Mouse (Mus musculus) heart, embryonic 14.5 days (tissue): ENCODE data around the gene Nmbr. TPM values are rescaled to one million over a fixed set of nuclear protein-coding genes. Genes with fewer than 3 reads are reported as not detected.

Source experiments
- ATAC-seq: fragments of 200-750 bp; cut with Nextera tagmentation; 2 replicates; pipeline ENCODE4 v1.8.0; 2017; ENCODE audit warnings: low read depth, moderate TSS enrichment; ENCODE audit not compliant: insufficient number of reproducible peaks, insufficient read depth, low FRiP score
- H3K27ac ChIP-seq, 2 experiments: fragments of 200-500 bp in 1 of 2; fragments of 300-500 bp in 1 of 2; sonication (generic) in 1 of 2; replicated peaks in 1 of 2; 2 replicates each; pipeline ENCODE4 v1.5.1; 2012 to 2014; ENCODE audit warnings: low read depth in 2 of 2, low read length in 2 of 2, control low read depth in 1 of 2, mild to moderate bottlenecking in 1 of 2, mixed read lengths in 1 of 2; ENCODE audit not compliant: control insufficient read depth in 1 of 2, insufficient read depth in 1 of 2
- H3K27me3 ChIP-seq: fragments of 300-500 bp; sonication (generic); 2 replicates; pipeline ENCODE4 v1.6.1; 2014; ENCODE audit warnings: mild to moderate bottlenecking, low read length, control low read depth; ENCODE audit not compliant: control insufficient read depth, insufficient read depth
- H3K36me3 ChIP-seq: fragments of 300-500 bp; sonication (generic); 2 replicates; pipeline ENCODE4 v1.6.1; 2014; ENCODE audit warnings: mild to moderate bottlenecking, control low read depth, low read length, mixed read lengths; ENCODE audit not compliant: control insufficient read depth, insufficient read depth
- H3K4me1 ChIP-seq, 2 experiments: fragments of 200-500 bp in 1 of 2; fragments of 300-500 bp in 1 of 2; sonication (generic) in 1 of 2; 2 replicates each; pipeline ENCODE4 v1.6.1; 2012 to 2014; ENCODE audit warnings: low read length in 2 of 2, control low read depth in 1 of 2, mixed read lengths in 1 of 2; ENCODE audit not compliant: control insufficient read depth in 2 of 2, insufficient read depth in 2 of 2
- H3K4me2 ChIP-seq: fragments of 300-500 bp; sonication (generic); 2 replicates; pipeline ENCODE4 v1.6.1; 2014; ENCODE audit warnings: mild to moderate bottlenecking, low read length
- H3K4me3 ChIP-seq, 2 experiments: fragments of 200-500 bp in 1 of 2; fragments of 300-500 bp in 1 of 2; sonication (generic) in 1 of 2; 2 replicates each; pipeline ENCODE4 v1.5.1; 2012 to 2014; ENCODE audit warnings: low read length in 2 of 2, mild to moderate bottlenecking in 2 of 2, control low read depth in 1 of 2, low read depth in 1 of 2, moderate library complexity in 1 of 2; ENCODE audit not compliant: control insufficient read depth in 1 of 2, insufficient read depth in 1 of 2
- H3K9ac ChIP-seq: fragments of 300-500 bp; sonication (generic); 2 replicates; pipeline ENCODE4 v1.6.1; 2014; ENCODE audit warnings: mild to moderate bottlenecking, low read length
- H3K9me3 ChIP-seq: fragments of 300-500 bp; sonication (generic); 2 replicates; pipeline ENCODE4 v1.6.1; 2016; ENCODE audit warnings: low read length, control low read depth; ENCODE audit not compliant: control insufficient read depth
- WGBS: fragments of 180-500 bp; shearing (Covaris S2); extraction: QIAGEN DNeasy Blood & Tissue Kit; methylation state at CpG from one replicate; pipeline ENCODE4 v1.1.7; 2014; 5-methylcytosine and 5-hydroxymethylcytosine counted together
- polyA plus RNA-seq: library from polyadenylated mRNA; unstranded; fragments of >200 nt; fragmentation: Nextera tagmentation; extraction: Ambion mirVana; gene quantifications from 2 replicates; pipeline ENCODE4 v1.2.1, GENCODE M21; 2014

The Nmbr gene
- polyA plus RNA-seq, 1 experiment from 2014 or later: 0.41 TPM

DNA sequence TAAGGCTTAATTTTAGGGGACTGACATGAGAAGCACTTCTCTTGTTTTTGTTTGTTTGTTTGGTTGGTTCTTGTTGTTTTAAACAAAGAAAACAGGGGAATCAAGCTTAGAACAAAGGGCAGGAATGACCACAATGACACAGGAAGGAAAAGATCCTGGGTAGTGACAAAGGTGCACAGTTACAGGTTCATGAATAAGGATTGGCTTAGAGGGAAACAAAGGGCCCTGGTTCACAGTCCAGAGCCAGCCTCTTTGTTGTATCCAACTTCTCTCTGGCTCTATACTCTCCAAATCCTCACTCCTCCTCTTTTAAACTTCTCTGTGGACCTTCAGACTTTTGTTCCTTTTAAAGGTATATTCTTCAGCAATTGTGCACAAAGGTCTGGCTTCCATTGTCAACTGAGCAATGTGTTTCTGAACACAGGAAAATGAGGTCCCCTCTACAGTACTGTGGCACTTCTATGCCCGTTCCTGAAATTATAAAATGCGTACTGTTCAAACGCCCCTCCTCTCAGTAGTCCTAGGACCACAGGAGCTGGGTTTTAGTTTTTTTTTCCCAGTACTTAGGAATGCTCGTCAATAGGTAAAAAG is 1.5 kb upstream of the Nmbr start:
- Histone ChIP-seq H3K9ac (peak overlapping the region; percentile 88), H3K27ac (no peak overlapping the region), H3K9me3 (no peaks in the 10 kb centered on the region), H3K27me3 (no peaks in the 10 kb centered on the region), H3K4me3 (peak overlapping the region in 1 of 2 experiments; percentile 98; a peak in 2 of 4 replicates), H3K4me2 (peak overlapping the region; percentile 88), H3K36me3 (no peaks in the 10 kb centered on the region), H3K4me1 (peaks cover 0 to 10% of the 10 kb centered on the region in 2 experiments; a peak in 2 of 4 replicates)
- no peak for ATAC-seq
- WGBS: 67% methylated on average over 4 of the region's 4 CpGs

GRCm38 (mm10) chr10:14718114-14718513 is 12.7 kb downstream of the Nmbr start, which contains the start of gene Gje1:
Gene Gje1, minus strand, starts transcription at chr10:14718214.
- Histone ChIP-seq H3K36me3 (no peaks in the 10 kb centered on the region), H3K4me3 (no peak within 1 kb of the TSS), H3K4me2 (no peak within 1 kb of the TSS), H3K27ac (no peak within 1 kb of the TSS), H3K9me3 (no peaks in the 10 kb centered on the region), H3K9ac (no peak within 1 kb of the TSS), H3K27me3 (no peaks in the 10 kb centered on the region), H3K4me1 (no peaks in the 10 kb centered on the region)
- 48% methylated on average over 3 of the region's 3 CpGs for WGBS
- no peak for ATAC-seq

DNA sequence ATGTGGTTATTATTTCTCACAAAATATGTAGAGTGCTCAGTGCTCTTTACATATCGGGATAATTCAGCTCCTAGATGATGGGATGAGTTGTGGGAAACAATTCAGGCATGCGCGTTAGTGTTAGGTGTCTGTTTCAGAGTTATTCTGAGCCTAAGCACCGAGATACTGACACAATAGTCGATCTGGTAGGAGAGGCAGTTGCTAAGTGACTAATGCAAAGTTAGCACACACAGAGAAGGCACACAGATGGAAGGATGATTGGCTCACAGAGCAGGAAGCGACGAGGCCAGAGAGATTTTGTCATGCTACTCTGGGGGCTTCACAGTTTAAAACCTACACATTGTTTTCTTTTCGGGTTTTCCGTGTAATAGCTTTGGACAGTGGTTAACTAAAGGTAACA is 20.3 kb downstream of the Nmbr start:
- no peak overlapping the region for H3K4me3 ChIP-seq
- H3K27ac ChIP-seq: no peak overlapping the region
- WGBS: 40% methylated on average over 9 of the region's 9 CpGs
- no peak for ATAC-seq
- H3K9ac ChIP-seq: no peak overlapping the region
- H3K27me3 ChIP-seq: no peaks in the 10 kb centered on the region
- no peaks in the 10 kb centered on the region for H3K4me1 ChIP-seq
- no peaks in the 10 kb centered on the region for H3K36me3 ChIP-seq
- H3K4me2 ChIP-seq: no peak overlapping the region
- H3K9me3 ChIP-seq: no peaks in the 10 kb centered on the region

GRCm38 (mm10) chr10:14734285-14734684 is 28.9 kb downstream of the Nmbr start:
- H3K4me2 ChIP-seq: no peak overlapping the region
- H3K9me3 ChIP-seq: no peaks in the 10 kb centered on the region
- H3K9ac ChIP-seq: no peak overlapping the region
- no peaks in the 10 kb centered on the region for H3K27me3 ChIP-seq
- H3K4me3 ChIP-seq: no peak overlapping the region
- H3K27ac ChIP-seq: no peak overlapping the region
- WGBS: 4% methylated on average over 2 of the region's 2 CpGs
- H3K36me3 ChIP-seq: no peaks in the 10 kb centered on the region
- no peak for ATAC-seq
- H3K4me1 ChIP-seq: no peaks in the 10 kb centered on the region

- 4% methylated on average over 35 of the region's 35 CpGs for WGBS
- no peaks in the 10 kb centered on the region for H3K36me3 ChIP-seq
- peak overlapping the region; percentile 44 to 45 for H3K4me3 ChIP-seq
- peaks cover 0 to 7% of the 10 kb centered on the region in 2 experiments; a peak in 2 of 4 replicates for H3K4me1 ChIP-seq
- peak overlapping the region; percentile 88 for H3K4me2 ChIP-seq
- ATAC-seq: no peak
- no peaks in the 10 kb centered on the region for H3K9me3 ChIP-seq
- peaks cover 9% of the 10 kb centered on the region for H3K27me3 ChIP-seq
- no peak overlapping the region for H3K27ac ChIP-seq
- H3K9ac ChIP-seq: peak overlapping the region; percentile 34; the same call in 1 of the 2 replicates
Observed at GRCm38 (mm10) chr10:14759665-14760558, 54.5 kb downstream of the Nmbr start.

GRCm38 (mm10) chr10:14760618-14761017 is 55.2 kb downstream of the Nmbr start:
- no peaks in the 10 kb centered on the region for H3K9me3 ChIP-seq
- H3K36me3 ChIP-seq: no peaks in the 10 kb centered on the region
- no peak overlapping the region for H3K9ac ChIP-seq
- H3K27me3 ChIP-seq: peaks cover 9% of the 10 kb centered on the region
- peak overlapping the region; percentile 44 to 45; a peak in 3 of 4 replicates for H3K4me3 ChIP-seq
- peak overlapping the region; percentile 88 for H3K4me2 ChIP-seq
- 25% methylated on average over 8 of the region's 8 CpGs for WGBS
- H3K4me1 ChIP-seq: peaks cover 0 to 7% of the 10 kb centered on the region in 2 experiments; a peak in 2 of 4 replicates
- ATAC-seq: no peak
- no peak overlapping the region for H3K27ac ChIP-seq

DNA sequence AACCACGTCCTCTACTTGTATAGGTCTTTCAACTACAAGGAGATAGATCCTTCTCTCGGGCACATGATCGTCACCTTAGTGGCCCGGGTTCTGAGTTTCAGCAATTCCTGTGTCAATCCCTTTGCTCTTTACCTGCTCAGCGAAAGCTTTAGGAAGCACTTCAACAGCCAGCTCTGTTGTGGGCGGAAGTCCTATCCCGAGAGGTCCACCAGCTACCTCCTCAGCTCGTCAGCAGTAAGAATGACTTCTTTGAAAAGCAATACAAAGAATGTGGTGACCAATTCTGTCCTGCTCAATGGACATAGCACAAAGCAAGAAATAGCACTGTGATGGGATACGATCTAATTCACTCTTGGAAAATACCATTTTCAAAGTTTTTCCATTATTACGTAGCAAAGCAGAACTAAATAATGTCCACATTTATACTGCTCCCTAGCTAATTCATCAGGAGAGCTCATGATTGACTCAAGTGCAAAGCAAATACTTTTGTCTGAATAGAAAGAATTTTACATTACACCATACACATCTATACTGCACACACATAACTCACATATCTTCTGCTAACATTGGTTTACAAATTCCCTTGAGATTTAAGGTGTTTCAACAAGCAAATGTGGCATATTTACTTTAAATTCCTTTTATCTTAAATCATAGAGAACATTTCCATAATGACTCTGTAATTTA is 65.0 kb downstream of the Nmbr start:
- ATAC-seq: no peak

More for the DNA sequence above, 65.0 kb downstream of the Nmbr start:
- 80% methylated on average over 10 of the region's 10 CpGs for WGBS
- H3K4me1 ChIP-seq: no peaks in the 10 kb centered on the region
- H3K9ac ChIP-seq: no peak overlapping the region
- H3K27ac ChIP-seq: no peak overlapping the region
- H3K36me3 ChIP-seq: no peaks in the 10 kb centered on the region
- H3K4me2 ChIP-seq: no peak overlapping the region
- H3K27me3 ChIP-seq: no peaks in the 10 kb centered on the region
- no peak overlapping the region for H3K4me3 ChIP-seq
- H3K9me3 ChIP-seq: no peaks in the 10 kb centered on the region
